In the genomic region with DNA sequence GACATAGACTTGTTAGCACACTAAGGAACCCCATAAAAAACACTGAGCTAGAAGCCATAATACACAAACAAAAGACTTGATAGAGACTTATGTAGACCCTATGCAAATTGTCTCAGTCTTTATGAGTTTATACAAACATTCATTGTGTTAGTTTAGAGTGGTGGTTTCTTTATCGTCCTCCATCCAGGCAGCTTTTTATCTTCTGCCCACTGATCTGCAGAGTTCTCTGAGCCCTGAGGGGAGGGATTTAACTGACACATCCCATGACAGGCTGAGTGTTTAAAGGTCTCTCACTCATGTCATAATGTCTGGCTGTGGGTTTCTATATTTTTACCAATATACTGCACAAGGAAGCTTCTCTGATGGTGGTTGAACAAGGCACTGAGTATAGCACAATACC, we compare ENCODE assay signal across 24 mouse cellular contexts.
DNase-seq lines count a peak whose midpoint lies in the region; ATAC-seq and TF ChIP-seq lines count a peak whose summit lies in the region.
"Had no signal": no experiment of that assay in that cellular context is flagged by ENCODE, and none has a peak within 500 bp of the region (broad histone marks: within the 10 kb centered on the region; RNA-seq: fewer than 3 reads in every experiment).

No protein-coding gene starts in this region.

- 0 out of 2 replicates have a peak, but pooled peaks cover 3% of the 10 kb centered on the region for H3K4me1 ChIP-seq in G1E (ENCODE audit: insufficient read depth, low read depth, low read length)
- H3K4me1 ChIP-seq in heart, embryonic 10.5 days, result no peaks in the 10 kb centered on the region
- H3K4me1 ChIP-seq: embryonic facial prominence, embryonic 13.5 days; embryonic facial prominence, embryonic 15.5 days; forebrain, embryonic 10.5 days; forebrain, embryonic 12.5 days had no signal

- no peaks in the 10 kb centered on the region for H3K9me3 ChIP-seq in G1E (replicated peaks)
- H3K9me3 ChIP-seq in heart, embryonic 10.5 days, result no peaks in the 10 kb centered on the region
- H3K9me3 ChIP-seq: embryonic facial prominence, embryonic 13.5 days; embryonic facial prominence, embryonic 15.5 days; forebrain, embryonic 10.5 days; forebrain, embryonic 12.5 days had no signal

- no peak for TF ChIP-seq CTCF in G1E (IDR thresholded peaks at IDR 0.05; ENCODE audit: low read depth, low read length)

- no peak for DNase-seq in G1E (ENCODE audit: low spot score)
- peak; percentile 7 for DNase-seq in MEL-GATA-1-ER (ENCODE audit: extremely low read depth, low read depth)
- DNase-seq in spleen, postnatal 10 days (ENCODE audit: low spot score in 2 of 2), result no peak
- DNase-seq in heart, embryonic 10.5 days (ENCODE audit: low spot score), result no peak
- DNase-seq in heart, adult 8-10 months (ENCODE audit: low spot score), result no peak
- DNase-seq: adrenal gland, adult 8-10 months; adrenal gland, postnatal 14 days; adrenal gland, postnatal 36 days; cerebellum, adult 11-12 months; cerebellum, adult 2 months; cerebellum, adult 9-10 months; cerebellum, postnatal 10 days; cerebellum, postnatal 25 days; embryo, embryonic 11 days had no signal

- H3K36me3 ChIP-seq in G1E (replicated peaks), result no peaks in the 10 kb centered on the region
- no peaks in the 10 kb centered on the region for H3K36me3 ChIP-seq in heart, embryonic 10.5 days
- H3K36me3 ChIP-seq: embryonic facial prominence, embryonic 13.5 days; embryonic facial prominence, embryonic 15.5 days; forebrain, embryonic 10.5 days; forebrain, embryonic 12.5 days had no signal

- 63% methylated on average over 1 of the region's 1 CpGs for WGBS in heart, embryonic 10.5 days

- H3K27me3 ChIP-seq in G1E (ENCODE audit: insufficient read depth, low read length), result no peaks in the 10 kb centered on the region
- no peaks in the 10 kb centered on the region for H3K27me3 ChIP-seq in heart, embryonic 10.5 days (ENCODE audit: insufficient read depth, poor library complexity, severe bottlenecking)
- H3K27me3 ChIP-seq: embryonic facial prominence, embryonic 13.5 days; embryonic facial prominence, embryonic 15.5 days; forebrain, embryonic 12.5 days; Patski had no signal

- no peak overlapping the region for H3K4me3 ChIP-seq in G1E (ENCODE audit: low read depth, low read length)
- no peak overlapping the region for H3K4me3 ChIP-seq in heart, embryonic 10.5 days
- H3K4me3 ChIP-seq: embryonic facial prominence, embryonic 13.5 days; embryonic facial prominence, embryonic 15.5 days; erythroblast, embryonic 14.5 days; forebrain, embryonic 10.5 days; forebrain, embryonic 12.5 days had no signal

- H3K27ac ChIP-seq in heart, embryonic 10.5 days, result no peak overlapping the region
- H3K27ac ChIP-seq: embryonic facial prominence, embryonic 13.5 days; embryonic facial prominence, embryonic 15.5 days; forebrain, embryonic 10.5 days; forebrain, embryonic 12.5 days had no signal

- peak; percentile 65 for ATAC-seq in G1E (ENCODE audit: extremely low read depth, insufficient number of reproducible peaks, low FRiP score, poor library complexity, severe bottlenecking)
- ATAC-seq in megakaryocyte progenitor cell, adult 5-6 weeks (replicated peaks; ENCODE audit: poor library complexity), result peak; percentile 61; the same call in 1 of the 2 replicates
- ATAC-seq: activated CD4-positive, CD25-positive, alpha-beta regulatory T cell, adult 4 months; forebrain, embryonic 14.5 days; forebrain, embryonic 16.5 days; Patski had no signal
